Mouse (Mus musculus) limb, embryonic 10.5 days (tissue): ENCODE data around the gene Atg4b. TPM values are rescaled to one million over a fixed set of nuclear protein-coding genes. Genes with fewer than 3 reads are reported as not detected.

Experiments used
- DNase-seq: peaks from one replicate; pipeline ENCODE4 v3.0.0-alpha.2; 2017; ENCODE audit warnings: low spot score
- H3K27ac ChIP-seq: fragments of 300-500 bp; sonication (generic); 2 replicates; pipeline ENCODE4 v1.5.1; 2016; ENCODE audit warnings: mild to moderate bottlenecking
- H3K27me3 ChIP-seq: fragments of 300-500 bp; sonication (generic); 2 replicates; pipeline ENCODE4 v1.6.1; 2016; ENCODE audit warnings: low read depth, mild to moderate bottlenecking; ENCODE audit not compliant: poor library complexity, severe bottlenecking
- H3K36me3 ChIP-seq: fragments of 300-500 bp; sonication (generic); 2 replicates; pipeline ENCODE4 v1.6.1; 2016; ENCODE audit warnings: mild to moderate bottlenecking, moderate library complexity
- H3K4me1 ChIP-seq: fragments of 300-500 bp; sonication (generic); 2 replicates; pipeline ENCODE4 v1.6.1; 2016
- H3K4me3 ChIP-seq: fragments of 300-500 bp; sonication (generic); 2 replicates; pipeline ENCODE4 v1.5.1; 2016; ENCODE audit warnings: mild to moderate bottlenecking, moderate library complexity
- H3K9me3 ChIP-seq: fragments of 300-500 bp; sonication (generic); replicated peaks from 2 replicates; pipeline ENCODE4 v1.6.1; 2016; ENCODE audit warnings: mild to moderate bottlenecking
- WGBS: fragments of 180-500 bp; shearing (Covaris S2); methylation state at CpG from one replicate; pipeline ENCODE4 v1.1.7; 2016; 5-methylcytosine and 5-hydroxymethylcytosine counted together
- polyA plus RNA-seq: library from polyadenylated mRNA; unstranded; fragments of >200 nt; fragmentation: Nextera tagmentation; extraction: Ambion mirVana; gene quantifications from 2 replicates; pipeline ENCODE4 v1.2.1, GENCODE M21; 2016

The Atg4b gene
- polyA plus RNA-seq = 91.8 and 95.8 TPM in 2 replicates

GRCm38 (mm10) chr1:93751290-93751689 is at the start of gene Atg4b:
TSS of gene Atg4b (plus strand) at chr1:93751500.
- no peak within 1 kb of the TSS for H3K27ac ChIP-seq
- H3K9me3 ChIP-seq = no peaks in the 10 kb centered on the region
- WGBS = 87% methylated on average over 6 of the region's 6 CpGs
- H3K4me3 ChIP-seq = no peak within 1 kb of the TSS
- DNase-seq = no peak
- peaks cover 12% of the 10 kb centered on the region for H3K4me1 ChIP-seq
- peaks cover 30% of the 10 kb centered on the region for H3K36me3 ChIP-seq
- H3K27me3 ChIP-seq = no peaks in the 10 kb centered on the region

- WGBS = 84% methylated on average over 1 of the region's 1 CpGs
- Histone ChIP-seq H3K36me3 (peaks cover 32% of the 10 kb centered on the region), H3K9me3 (no peaks in the 10 kb centered on the region), H3K4me3 (no peak overlapping the region), H3K4me1 (no peaks in the 10 kb centered on the region), H3K27ac (no peak overlapping the region), H3K27me3 (no peaks in the 10 kb centered on the region)
- no peak for DNase-seq
Measured at GRCm38 (mm10) chr1:93702106-93702505, 49.2 kb upstream of the Atg4b start.

- Histone ChIP-seq H3K4me1 (no peaks in the 10 kb centered on the region), H3K4me3 (no peak overlapping the region), H3K36me3 (peaks cover 35% of the 10 kb centered on the region), H3K27me3 (no peaks in the 10 kb centered on the region), H3K9me3 (no peaks in the 10 kb centered on the region), H3K27ac (no peak overlapping the region)
- WGBS = 90% methylated on average over 10 of the region's 10 CpGs
- DNase-seq = no peak
Measured at GRCm38 (mm10) chr1:93703472-93704048, 47.7 kb upstream of the Atg4b start.

- 92% methylated on average over 9 of the region's 9 CpGs for WGBS
- DNase-seq = no peak
Measured at GRCm38 (mm10) chr1:93704341-93704740, 47.0 kb upstream of the Atg4b start.

GRCm38 (mm10) chr1:93705389-93705788 is 45.9 kb upstream of the Atg4b start:
- H3K27ac ChIP-seq = no peak overlapping the region
- no peaks in the 10 kb centered on the region for H3K4me1 ChIP-seq
- no peak overlapping the region for H3K4me3 ChIP-seq
- no peak for DNase-seq
- 82% methylated on average over 3 of the region's 3 CpGs for WGBS
- H3K9me3 ChIP-seq = no peaks in the 10 kb centered on the region
- no peaks in the 10 kb centered on the region for H3K27me3 ChIP-seq
- H3K36me3 ChIP-seq = peaks cover 36% of the 10 kb centered on the region

More at GRCm38 (mm10) chr1:93704341-93704740, 47.0 kb upstream of the Atg4b start:
- H3K4me3 ChIP-seq = no peak overlapping the region
- H3K27ac ChIP-seq = no peak overlapping the region
- H3K9me3 ChIP-seq = no peaks in the 10 kb centered on the region
- peaks cover 36% of the 10 kb centered on the region for H3K36me3 ChIP-seq
- no peaks in the 10 kb centered on the region for H3K4me1 ChIP-seq
- no peaks in the 10 kb centered on the region for H3K27me3 ChIP-seq

DNA sequence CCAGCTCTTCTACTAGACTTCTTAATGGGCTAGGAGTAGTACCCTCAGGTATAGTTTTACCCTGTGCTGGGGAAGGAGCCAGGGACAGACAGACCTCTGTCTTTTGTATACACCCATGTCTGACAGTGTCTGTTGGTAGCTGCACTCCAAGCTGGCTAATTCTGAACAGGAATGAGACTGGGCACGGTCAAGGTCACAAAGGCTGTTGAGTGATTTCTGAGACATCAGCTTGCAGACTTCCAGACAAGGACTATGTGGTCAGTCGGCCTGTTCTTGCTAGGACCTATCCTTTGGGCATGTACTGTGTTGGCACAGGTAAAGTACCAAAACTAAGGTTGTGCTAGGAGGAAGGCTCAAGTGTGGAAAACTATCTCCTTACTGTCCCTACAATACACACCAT is 35.1 kb upstream of the Atg4b start:
- Histone ChIP-seq H3K27ac (no peak overlapping the region), H3K4me1 (no peaks in the 10 kb centered on the region), H3K4me3 (no peak overlapping the region), H3K36me3 (peaks cover 55% of the 10 kb centered on the region), H3K9me3 (no peaks in the 10 kb centered on the region), H3K27me3 (no peaks in the 10 kb centered on the region)
- WGBS = 93% methylated on average over 2 of the region's 2 CpGs
- DNase-seq = no peak

- Histone ChIP-seq H3K4me1 (no peaks in the 10 kb centered on the region), H3K4me3 (no peak overlapping the region), H3K9me3 (no peaks in the 10 kb centered on the region), H3K36me3 (peaks cover 38% of the 10 kb centered on the region), H3K27ac (no peak overlapping the region), H3K27me3 (no peaks in the 10 kb centered on the region)
- WGBS = 73% methylated on average over 7 of the region's 7 CpGs
- DNase-seq = no peak
Measured at GRCm38 (mm10) chr1:93721557-93721956, 29.7 kb upstream of the Atg4b start.

DNA sequence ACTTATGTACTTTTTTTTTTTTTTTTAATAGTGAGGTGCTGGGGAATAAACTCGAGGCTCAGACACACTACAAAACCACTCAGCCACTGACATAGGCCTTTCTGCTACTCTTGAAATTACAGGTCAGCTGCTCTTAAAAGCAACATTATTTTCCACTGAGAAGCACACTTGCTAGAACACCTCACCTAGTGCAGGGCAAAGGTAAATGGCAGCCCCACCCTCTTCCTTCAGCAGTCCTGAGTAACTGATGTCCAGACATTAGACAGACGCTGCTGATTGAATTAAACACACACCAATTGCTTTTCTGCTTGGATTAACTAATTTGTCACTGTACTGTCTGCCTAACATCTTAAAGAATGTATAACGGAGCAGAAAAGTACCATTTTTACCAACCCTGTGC is 26.7 kb upstream of the Atg4b start:
- DNase-seq = no peak
- Histone ChIP-seq H3K4me1 (no peaks in the 10 kb centered on the region), H3K4me3 (no peak overlapping the region), H3K27ac (no peak overlapping the region), H3K36me3 (peaks cover 38% of the 10 kb centered on the region), H3K9me3 (no peaks in the 10 kb centered on the region), H3K27me3 (no peaks in the 10 kb centered on the region)
- 91% methylated on average over 3 of the region's 3 CpGs for WGBS

DNA sequence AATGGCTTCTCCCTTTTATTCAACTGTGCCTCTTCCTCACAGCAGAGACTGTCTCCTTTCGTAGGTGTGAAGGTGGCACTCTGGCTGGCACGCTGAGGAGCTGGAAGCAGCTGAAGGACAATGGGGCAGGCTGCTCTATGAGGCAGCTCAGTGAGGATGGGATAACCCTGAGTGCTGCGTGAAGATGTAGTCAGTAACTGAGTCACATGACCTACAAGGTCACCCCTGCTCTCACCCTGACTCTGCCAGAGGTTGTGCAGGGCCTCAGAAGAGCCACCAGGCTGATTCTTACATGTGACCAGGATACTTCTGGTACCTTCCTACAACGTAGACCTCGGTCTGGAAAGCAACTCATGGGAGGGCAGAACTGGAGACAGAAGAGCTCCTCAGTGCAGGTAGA is 25.6 kb upstream of the Atg4b start:
- H3K27ac ChIP-seq = no peak overlapping the region
- no peaks in the 10 kb centered on the region for H3K4me1 ChIP-seq
- no peaks in the 10 kb centered on the region for H3K27me3 ChIP-seq
- no peaks in the 10 kb centered on the region for H3K9me3 ChIP-seq
- no peak overlapping the region for H3K4me3 ChIP-seq
- peaks cover 34% of the 10 kb centered on the region for H3K36me3 ChIP-seq
- WGBS = 90% methylated on average over 5 of the region's 5 CpGs
- DNase-seq = no peak

DNA sequence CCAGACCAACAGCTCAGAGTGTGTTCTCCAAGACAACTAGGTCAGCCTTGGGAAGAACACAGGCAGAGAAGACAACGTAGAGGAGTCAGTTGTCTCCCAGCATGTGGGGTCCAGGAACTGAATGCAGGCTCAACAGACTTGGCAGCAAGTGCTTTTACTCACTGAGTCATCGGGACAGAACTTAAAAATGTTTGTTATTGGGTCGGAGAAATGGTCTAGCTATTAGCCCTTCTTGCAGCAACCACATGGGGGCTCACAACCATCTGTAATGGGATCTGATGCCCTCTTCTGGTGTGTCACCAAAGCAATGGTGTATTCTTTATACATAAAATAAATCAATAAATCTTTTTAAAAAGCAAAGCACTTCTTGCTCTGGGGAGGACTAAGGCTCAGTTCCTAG is 25.2 kb upstream of the Atg4b start:
- Histone ChIP-seq H3K27ac (no peak overlapping the region), H3K27me3 (no peaks in the 10 kb centered on the region), H3K9me3 (no peaks in the 10 kb centered on the region), H3K36me3 (peaks cover 30% of the 10 kb centered on the region), H3K4me1 (no peaks in the 10 kb centered on the region), H3K4me3 (no peak overlapping the region)
- no peak for DNase-seq
- 94% methylated on average over 3 of the region's 3 CpGs for WGBS

DNA sequence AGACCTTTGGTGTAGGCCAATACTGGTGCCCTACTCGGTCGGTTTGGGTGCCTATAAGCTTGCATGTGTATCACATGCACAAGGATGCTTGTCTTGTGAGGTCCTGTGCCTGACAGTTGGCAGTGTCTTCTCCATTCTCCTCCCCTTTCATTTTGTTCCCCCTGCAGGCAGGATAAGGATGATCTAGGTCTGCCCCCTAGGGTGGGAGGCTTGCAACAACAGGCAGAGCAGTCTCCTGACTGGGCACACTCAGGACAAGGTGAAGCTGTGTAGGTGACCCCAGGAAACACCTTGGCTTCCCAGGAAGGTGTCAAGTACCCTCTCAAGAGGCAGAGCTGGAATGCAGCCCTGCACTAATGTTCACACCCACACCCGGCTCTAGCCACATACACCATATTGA is 24.3 kb upstream of the Atg4b start:
- Histone ChIP-seq H3K27me3 (no peaks in the 10 kb centered on the region), H3K27ac (no peak overlapping the region), H3K4me1 (no peaks in the 10 kb centered on the region), H3K9me3 (no peaks in the 10 kb centered on the region), H3K4me3 (no peak overlapping the region), H3K36me3 (peaks cover 30% of the 10 kb centered on the region)
- DNase-seq = peak; percentile 46
- WGBS = 64% methylated on average over 3 of the region's 3 CpGs

GRCm38 (mm10) chr1:93731103-93731502 is 20.2 kb upstream of the Atg4b start:
- WGBS = 88% methylated on average over 5 of the region's 5 CpGs
- Histone ChIP-seq H3K9me3 (no peaks in the 10 kb centered on the region), H3K4me1 (no peaks in the 10 kb centered on the region), H3K27me3 (no peaks in the 10 kb centered on the region), H3K27ac (no peak overlapping the region), H3K4me3 (no peak overlapping the region), H3K36me3 (peaks cover 6% of the 10 kb centered on the region)
- DNase-seq = no peak

DNA sequence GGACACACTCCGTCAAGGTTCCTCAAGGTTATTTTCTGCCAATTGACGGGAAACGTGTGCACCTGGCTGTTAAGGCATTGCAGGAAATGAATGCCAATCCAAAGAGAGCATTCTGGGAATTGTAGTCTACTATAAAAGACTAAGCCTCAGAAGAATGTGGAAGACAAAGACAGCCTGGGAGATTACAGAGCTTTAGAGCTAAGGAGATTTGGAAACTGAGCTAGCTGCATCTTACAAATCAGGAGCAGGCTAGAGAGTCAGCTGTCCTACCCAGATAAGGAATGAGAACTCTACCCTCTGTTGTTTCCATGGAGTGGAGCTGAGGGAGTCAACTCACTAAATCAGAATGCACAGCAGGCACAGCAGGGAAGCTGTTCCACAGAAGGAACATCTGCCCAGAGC is 19.4 kb upstream of the Atg4b start:
- Histone ChIP-seq H3K4me1 (no peaks in the 10 kb centered on the region), H3K27ac (no peak overlapping the region)
- 47% methylated on average over 3 of the region's 3 CpGs for WGBS

DNA sequence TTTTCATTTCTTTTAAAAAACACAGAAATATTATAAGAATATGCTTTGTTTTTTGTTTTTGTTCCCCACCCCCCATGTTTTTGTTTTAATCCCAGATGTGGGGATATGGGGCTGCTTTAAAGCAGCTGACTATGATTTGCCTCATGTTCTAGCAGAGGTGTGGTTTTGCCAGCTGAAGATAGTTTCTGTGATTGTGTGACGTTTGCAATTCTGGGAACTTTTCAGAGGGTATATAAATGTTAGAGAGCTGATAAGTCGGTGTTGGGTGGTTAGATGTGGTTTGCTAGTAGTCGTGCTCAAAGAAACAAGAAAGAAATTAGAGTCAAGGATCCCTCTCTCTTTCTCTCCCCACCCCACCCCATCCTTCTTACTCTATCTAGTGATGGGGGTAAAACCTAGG is 15.4 kb upstream of the Atg4b start:
- H3K4me3 ChIP-seq = no peak overlapping the region
- WGBS = 94% methylated on average over 3 of the region's 3 CpGs
- H3K36me3 ChIP-seq = peaks cover 8% of the 10 kb centered on the region
- no peaks in the 10 kb centered on the region for H3K9me3 ChIP-seq
- H3K27ac ChIP-seq = no peak overlapping the region
- DNase-seq = no peak
- H3K27me3 ChIP-seq = no peaks in the 10 kb centered on the region
- H3K4me1 ChIP-seq = no peaks in the 10 kb centered on the region

More for the DNA sequence above, 19.4 kb upstream of the Atg4b start:
- Histone ChIP-seq H3K27me3 (no peaks in the 10 kb centered on the region), H3K9me3 (no peaks in the 10 kb centered on the region), H3K4me3 (no peak overlapping the region), H3K36me3 (peaks cover 5% of the 10 kb centered on the region)
- DNase-seq = no peak
